Mouse (Mus musculus): ENCODE data around the gene Pan2. TPM values are rescaled to one million over a fixed set of nuclear protein-coding genes. Genes with fewer than 3 reads are reported as not detected.

Gene Pan2
- total RNA-seq, 2 experiments from 2014 or later, result 12.3 to 17.4 TPM

DNA sequence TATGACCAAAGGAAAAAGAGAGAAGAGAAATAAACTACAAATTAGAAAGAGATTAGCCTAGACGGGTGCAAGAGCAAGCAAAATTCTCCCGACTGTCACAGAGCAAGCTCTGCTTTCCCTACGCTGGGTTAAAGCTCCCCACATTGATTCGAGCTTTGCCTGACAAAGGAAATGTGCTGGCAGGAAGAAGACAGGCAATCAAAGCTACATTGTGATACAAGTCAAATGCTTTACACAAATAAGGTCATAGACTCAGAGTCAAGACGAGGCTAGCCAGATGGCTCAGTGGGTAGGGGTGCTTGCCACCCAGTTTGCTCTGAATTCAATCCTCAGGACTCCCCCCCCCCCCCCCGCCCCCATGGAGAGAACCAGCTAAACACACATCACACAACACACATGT, 66.9 kb downstream of the Pan2 start:
- DNase-seq (ENCODE audit: extremely low spot score in 1 of 2, low spot score in 1 of 2), result no peak

GRCm38 (mm10) chr10:128370601-128371000, 67.5 kb downstream of the Pan2 start:
- no peak for DNase-seq (ENCODE audit: extremely low spot score in 1 of 2, low spot score in 1 of 2)

Other genes starting within 250 kb of the Pan2 start
- gene Ptges3, start 244.4 kb upstream of the Pan2 start, total RNA-seq (2021), result 100 to 1,000 TPM; 134 to 145 TPM
- gene Atp5b, start 220.1 kb upstream of the Pan2 start, total RNA-seq (2021), result 1,000 to 10,000 TPM; 1,588 to 1,852 TPM
- gene Baz2a, start 211.8 kb upstream of the Pan2 start, total RNA-seq (2021), result 10 to 100 TPM; 32.2 to 42.5 TPM
- 10 to 100 TPM; 11.5 to 11.9 TPM for gene Rbms2, start 123.0 kb upstream of the Pan2 start, total RNA-seq (2021)
- gene Gls2, start 108.9 kb upstream of the Pan2 start, total RNA-seq (2021), result 10 to 100 TPM; 19.2 to 23.5 TPM
- gene Spryd4, start 91.5 kb upstream of the Pan2 start, total RNA-seq (2021), result 10 to 100 TPM in 1 of 2 experiments, 1 to 10 TPM in 1; 8.5 to 10.6 TPM
- gene Mip, start 77.5 kb upstream of the Pan2 start, total RNA-seq (2021), result not detected
- gene Timeless, start 71.3 kb upstream of the Pan2 start, total RNA-seq (2021), result 1 to 10 TPM; 4.3 to 5.6 TPM
- gene Apon, start 49.2 kb upstream of the Pan2 start, total RNA-seq (2021), result not detected
- not detected for gene Apof, start 34.7 kb upstream of the Pan2 start, total RNA-seq (2021)
- gene Stat2, start 32.8 kb upstream of the Pan2 start, total RNA-seq (2021), result 10 to 100 TPM; 27.8 to 30.0 TPM
- 1 to 10 TPM in 1 of 2 experiments, under 1 TPM in 1; 0.84 to 1.1 TPM for gene Il23a, start 4.6 kb upstream of the Pan2 start, total RNA-seq (2021)
- gene Cnpy2, start 19.1 kb downstream of the Pan2 start, total RNA-seq (2021), result 10 to 100 TPM; 81.1 to 92.0 TPM
- gene Cs, start 34.4 kb downstream of the Pan2 start, total RNA-seq (2021), result 100 to 1,000 TPM; 232 to 242 TPM
- 10 to 100 TPM; 52.9 to 53.5 TPM for gene Coq10a, start 65.7 kb downstream of the Pan2 start, total RNA-seq (2021)
- gene Ankrd52, start 73.8 kb downstream of the Pan2 start, total RNA-seq (2021), result 10 to 100 TPM; 54.7 to 69.5 TPM
- gene Slc39a5, start 97.9 kb downstream of the Pan2 start, total RNA-seq (2021), result not detected
- 100 to 1,000 TPM in 1 of 2 experiments, 10 to 100 TPM in 1; 96.7 to 101 TPM for gene Nabp2, start 108.2 kb downstream of the Pan2 start, total RNA-seq (2021)
- gene Rnf41, start 108.3 kb downstream of the Pan2 start, total RNA-seq (2021), result 10 to 100 TPM; 68.0 to 76.9 TPM
- gene Smarcc2, start 155.9 kb downstream of the Pan2 start, total RNA-seq (2021), result 100 to 1,000 TPM; 228 to 242 TPM
- gene Myl6, start 190.8 kb downstream of the Pan2 start, total RNA-seq (2021), result 100 to 1,000 TPM; 551 to 619 TPM
- 10 to 100 TPM; 17.4 to 18.9 TPM for gene Myl6b, start 195.3 kb downstream of the Pan2 start, total RNA-seq (2021)
- gene Esyt1, start 222.5 kb downstream of the Pan2 start, total RNA-seq (2021), result 1 to 10 TPM; 4.6 to 5.0 TPM
- gene Zc3h10, start 244.4 kb downstream of the Pan2 start, total RNA-seq (2021), result 10 to 100 TPM; 13.2 to 14.8 TPM
- gene Rpl41, start 246.0 kb downstream of the Pan2 start, total RNA-seq (2021), result 1,000 to 10,000 TPM; 1,459 to 1,623 TPM